Mouse (Mus musculus): ENCODE data around the gene Ntf5.
A peak's percentile ranks its signal among the peaks of the same experiment; 100 is the strongest.
"Not testable (repeated sequence)": the region's sequence is repeated elsewhere in the genome, so short reads cannot be mapped to it uniquely, and the experiment has no call there.

Ntf5 gene

GRCm38 (mm10) chr7:45437521-45438276, 24.2 kb downstream of the Ntf5 start, which contains the start of gene Ruvbl2:
TSS of gene Ruvbl2 (minus strand) at chr7:45438096.
- no peak for DNase-seq

GRCm38 (mm10) chr7:45443526-45444420, 30.3 kb downstream of the Ntf5 start:
- no peak for DNase-seq

- no peak for DNase-seq
Observed at GRCm38 (mm10) chr7:45446589-45446988, 33.1 kb downstream of the Ntf5 start.

GRCm38 (mm10) chr7:45447325-45447990, 34.0 kb downstream of the Ntf5 start:
- DNase-seq, result no peak

GRCm38 (mm10) chr7:45449974-45450373, 36.5 kb downstream of the Ntf5 start:
- no peak for DNase-seq

GRCm38 (mm10) chr7:45451344-45451982, 38.0 kb downstream of the Ntf5 start:
- DNase-seq, result peak; percentile 86

- no peak for DNase-seq
Observed at GRCm38 (mm10) chr7:45454971-45455370, 41.5 kb downstream of the Ntf5 start.

- no peak for DNase-seq
Observed at GRCm38 (mm10) chr7:45455932-45456696, 42.6 kb downstream of the Ntf5 start.

GRCm38 (mm10) chr7:45456721-45457203, 43.3 kb downstream of the Ntf5 start:
- no peak for DNase-seq

- DNase-seq, result no peak
Observed at GRCm38 (mm10) chr7:45457204-45458060, 43.9 kb downstream of the Ntf5 start.

- DNase-seq, result peak; percentile 80
Observed at GRCm38 (mm10) chr7:45458748-45459563, 45.5 kb downstream of the Ntf5 start.

GRCm38 (mm10) chr7:45459564-45460140, 46.2 kb downstream of the Ntf5 start, which contains the start of gene Ftl1:
TSS of gene Ftl1 (minus strand) at chr7:45459884.
- peak; percentile 94 for DNase-seq

GRCm38 (mm10) chr7:45460377-45460776, 46.9 kb downstream of the Ntf5 start:
- DNase-seq, result no peak

GRCm38 (mm10) chr7:45460860-45461314, 47.4 kb downstream of the Ntf5 start:
- DNase-seq, result no peak

GRCm38 (mm10) chr7:45461326-45461725, 47.8 kb downstream of the Ntf5 start:
- DNase-seq, result no peak

- DNase-seq, result no peak
Observed at GRCm38 (mm10) chr7:45461781-45462180, 48.3 kb downstream of the Ntf5 start.

- DNase-seq, result no peak
Observed at GRCm38 (mm10) chr7:45462325-45462724, 48.8 kb downstream of the Ntf5 start.

GRCm38 (mm10) chr7:45462868-45463267, 49.4 kb downstream of the Ntf5 start:
- DNase-seq, result not testable (repeated sequence)
